9 mouse cellular contexts compared by ENCODE assay signal in the genomic region with DNA sequence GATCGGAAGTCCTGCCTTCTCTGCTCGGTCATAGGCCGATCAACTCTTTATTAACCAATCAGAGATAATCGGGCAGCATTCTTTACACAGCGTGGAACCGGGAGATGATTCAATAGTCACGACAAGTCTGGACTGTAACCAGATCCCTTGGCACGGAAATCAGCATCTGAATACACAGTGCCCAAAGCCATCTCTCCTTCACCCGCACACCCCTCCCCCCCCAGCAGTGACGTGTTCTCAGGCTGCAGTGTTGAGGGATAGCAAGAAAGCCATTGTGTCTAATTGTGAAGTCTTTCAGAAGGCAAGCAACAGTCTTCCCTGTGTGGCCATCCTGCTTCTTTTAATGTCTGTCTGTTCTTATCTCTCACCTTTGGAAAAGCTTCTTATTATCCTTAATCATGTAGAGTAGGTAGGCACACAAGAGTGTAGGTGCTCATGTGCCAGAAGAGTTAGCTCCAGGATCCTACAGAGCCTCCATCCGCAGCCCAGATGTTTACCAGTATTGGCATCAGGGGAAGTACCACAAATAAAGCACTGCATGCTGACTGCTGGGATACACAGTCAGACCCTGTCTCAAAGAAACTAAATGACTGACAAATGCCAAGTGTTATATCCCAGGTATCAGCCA. TPM values are rescaled to one million over a fixed set of nuclear protein-coding genes. Genes with fewer than 3 reads are reported as not detected.
DNase-seq lines count a peak whose midpoint lies in the region; ATAC-seq and TF ChIP-seq lines count a peak whose summit lies in the region.
"Had no signal": no experiment of that assay in that cellular context is flagged by ENCODE, and none has a peak within 500 bp of the region (broad histone marks: within the 10 kb centered on the region; RNA-seq: fewer than 3 reads in every experiment).

No protein-coding gene starts in this region.

- H3K9ac ChIP-seq in embryonic facial prominence, embryonic 12.5 days: peak overlapping the region; percentile 46; the same call in 1 of the 2 replicates
- peak overlapping the region; percentile 53 for H3K9ac ChIP-seq in heart, adult 2 months (ENCODE audit: low read depth, low read length)

- H3K4me2 ChIP-seq in embryonic facial prominence, embryonic 12.5 days (replicated peaks): peak overlapping the region; percentile 57

- peak; percentile 60 for DNase-seq in 416B (ENCODE audit: low read depth)
- peak; percentile 90 for DNase-seq in adrenal gland, postnatal 10 days
- peak; percentile 59 to 72 for DNase-seq in heart, adult 2 months
- DNase-seq in kidney, adult 18-20 months: peak; percentile 50
- DNase-seq in left cerebral cortex, postnatal 4 days: peak; percentile 96
- DNase-seq in mesoderm, embryonic 11.5 days (ENCODE audit: low read depth, low spot score): peak; percentile 92
- peak; percentile 74 for DNase-seq in skeletal muscle tissue, adult 2 months (ENCODE audit: low read depth, low spot score)

- no peaks in the 10 kb centered on the region for H3K36me3 ChIP-seq in embryonic facial prominence, embryonic 12.5 days
- no peaks in the 10 kb centered on the region for H3K36me3 ChIP-seq in heart, adult 2 months (ENCODE audit: control insufficient read depth, insufficient read depth, low read length)

- intact Hi-C loops in heart, adult 2 months (cut with DNase I): no loop called here
- intact Hi-C loops in left cerebral cortex, postnatal 4 days (cut with DNase I): no loop called here

- 2% methylated on average over 11 of the region's 11 CpGs for WGBS in embryonic facial prominence, embryonic 12.5 days
- 3% methylated on average over 11 of the region's 11 CpGs for WGBS in heart, adult 2 months

- H3K27me3 ChIP-seq in embryonic facial prominence, embryonic 12.5 days: no peaks in the 10 kb centered on the region
- no peaks in the 10 kb centered on the region for H3K27me3 ChIP-seq in heart, adult 2 months (ENCODE audit: control insufficient read depth, insufficient read depth, low read length)

- TF ChIP-seq CTCF in heart, adult 2 months (IDR thresholded peaks at IDR 0.05): no peak

- TF ChIP-seq POLR2A in heart, adult 2 months (IDR thresholded peaks at IDR 0.05; ENCODE audit: insufficient read depth, low read depth, low read length): no peak; the same call in 1 of the 2 replicates

- no peaks in the 10 kb centered on the region for H3K79me2 ChIP-seq in heart, adult 2 months (replicated peaks; ENCODE audit: control insufficient read depth, insufficient read depth, low read length)

- peak overlapping the region; percentile 33 for H3K4me3 ChIP-seq in embryonic facial prominence, embryonic 12.5 days
- H3K4me3 ChIP-seq in heart, adult 2 months: peak overlapping the region; percentile 15

- TF ChIP-seq EP300 in heart, adult 2 months (IDR thresholded peaks at IDR 0.05; ENCODE audit: insufficient read depth, low read depth, low read length): peak; percentile 27; the same call in 1 of the 2 replicates

- peaks cover 11% of the 10 kb centered on the region for H3K4me1 ChIP-seq in embryonic facial prominence, embryonic 12.5 days
- peaks cover 3% of the 10 kb centered on the region; the same call in 1 of the 2 replicates for H3K4me1 ChIP-seq in heart, adult 2 months (ENCODE audit: control insufficient read depth, insufficient read depth, low read length)

- H3K27ac ChIP-seq in embryonic facial prominence, embryonic 12.5 days: peak overlapping the region; percentile 72
- peak overlapping the region; percentile 42 for H3K27ac ChIP-seq in heart, adult 2 months

- H3K9me3 ChIP-seq in embryonic facial prominence, embryonic 12.5 days: no peaks in the 10 kb centered on the region

- peak; percentile 98 for ATAC-seq in embryonic facial prominence, embryonic 12.5 days (ENCODE audit: insufficient number of reproducible peaks, insufficient read depth, low FRiP score, low TSS enrichment)

RNA-seq across cellular contexts. Expression of a gene that starts 13.0 kb away (rescaled TPM):
- 100 to 1,000 TPM; 267 to 281 TPM for total RNA-seq in adrenal gland, postnatal 10 days (2021)
- 1,615 and 1,742 TPM in 2 replicates for polyA plus RNA-seq in embryonic facial prominence, embryonic 12.5 days (2016; fragmentation: Nextera tagmentation; extraction: Ambion mirVana)
- total RNA-seq in heart, adult 2 months (2021): 100 to 1,000 TPM; 200 to 220 TPM
- 375 and 556 TPM in 2 replicates for polyA plus RNA-seq in heart, adult 2 months (2012; rRNA removed)
- total RNA-seq in left cerebral cortex, postnatal 4 days (2021): 100 to 1,000 TPM; 844 to 864 TPM

RNA-seq across cellular contexts. Expression of a gene that starts 20.2 kb away (rescaled TPM):
- 1 to 10 TPM in 1 of 2 experiments, under 1 TPM in 1; 0.91 to 1.3 TPM for total RNA-seq in adrenal gland, postnatal 10 days (2021)
- 3.2 and 3.9 TPM in 2 replicates for polyA plus RNA-seq in embryonic facial prominence, embryonic 12.5 days (2016; fragmentation: Nextera tagmentation; extraction: Ambion mirVana)
- total RNA-seq in heart, adult 2 months (2021): under 1 TPM; 0.50 to 0.65 TPM
- polyA plus RNA-seq in heart, adult 2 months (2012; rRNA removed): 1.0 and 1.3 TPM in 2 replicates
- 1 to 10 TPM; 2.1 to 2.7 TPM for total RNA-seq in left cerebral cortex, postnatal 4 days (2021)

RNA-seq across cellular contexts. Expression of a gene that starts 35.8 kb away (rescaled TPM):
- total RNA-seq in adrenal gland, postnatal 10 days (2021): 10 to 100 TPM; 38.2 to 45.8 TPM
- 9.6 and 12.0 TPM in 2 replicates for polyA plus RNA-seq in embryonic facial prominence, embryonic 12.5 days (2016; fragmentation: Nextera tagmentation; extraction: Ambion mirVana)
- 10 to 100 TPM in 1 of 2 experiments, 1 to 10 TPM in 1; 8.0 to 12.8 TPM for total RNA-seq in heart, adult 2 months (2021)
- 53.4 and 69.1 TPM in 2 replicates for polyA plus RNA-seq in heart, adult 2 months (2012; rRNA removed)
- 1 to 10 TPM; 3.6 to 4.3 TPM for total RNA-seq in left cerebral cortex, postnatal 4 days (2021)

RNA-seq across cellular contexts. Expression of a gene that starts 48.4 kb away (rescaled TPM):
- total RNA-seq in adrenal gland, postnatal 10 days (2021): 10 to 100 TPM; 70.4 to 73.0 TPM
- 269 TPM in 2 replicates for polyA plus RNA-seq in embryonic facial prominence, embryonic 12.5 days (2016; fragmentation: Nextera tagmentation; extraction: Ambion mirVana)
- total RNA-seq in heart, adult 2 months (2021): 10 to 100 TPM; 21.1 to 23.3 TPM
- polyA plus RNA-seq in heart, adult 2 months (2012; rRNA removed): 19.6 and 20.0 TPM in 2 replicates
- 100 to 1,000 TPM; 138 to 139 TPM for total RNA-seq in left cerebral cortex, postnatal 4 days (2021)

RNA-seq across cellular contexts. Expression of a gene that starts 50.7 kb away (rescaled TPM):
- total RNA-seq in adrenal gland, postnatal 10 days (2021): 1 to 10 TPM in 1 of 2 experiments, under 1 TPM in 1; 0.36 to 1.0 TPM
- not detected in 2 replicates for polyA plus RNA-seq in embryonic facial prominence, embryonic 12.5 days (2016; fragmentation: Nextera tagmentation; extraction: Ambion mirVana)
- total RNA-seq in heart, adult 2 months (2021): not detected
- polyA plus RNA-seq in heart, adult 2 months (2012; rRNA removed): 0.29 and 0.44 TPM in 2 replicates
- not detected for total RNA-seq in left cerebral cortex, postnatal 4 days (2021)
- total RNA-seq: adrenal gland, postnatal 4 days had no signal

Comparison
In these comparisons a context has a peak if more than half of its experiments do, and no peak if none do; other contexts are left out.
1. Peak in every context shown above with its lines: DNase-seq, ATAC-seq, H3K4me3 ChIP-seq and H3K27ac ChIP-seq.